Mouse (Mus musculus): ENCODE measurements around the gene AI597479. TPM values are rescaled to one million over a fixed set of nuclear protein-coding genes. Genes with fewer than 3 reads are reported as not detected.

Gene AI597479
- total and polyA plus RNA-seq, 2 experiments from 2014 or later: 37.0 to 45.7 TPM

DNA sequence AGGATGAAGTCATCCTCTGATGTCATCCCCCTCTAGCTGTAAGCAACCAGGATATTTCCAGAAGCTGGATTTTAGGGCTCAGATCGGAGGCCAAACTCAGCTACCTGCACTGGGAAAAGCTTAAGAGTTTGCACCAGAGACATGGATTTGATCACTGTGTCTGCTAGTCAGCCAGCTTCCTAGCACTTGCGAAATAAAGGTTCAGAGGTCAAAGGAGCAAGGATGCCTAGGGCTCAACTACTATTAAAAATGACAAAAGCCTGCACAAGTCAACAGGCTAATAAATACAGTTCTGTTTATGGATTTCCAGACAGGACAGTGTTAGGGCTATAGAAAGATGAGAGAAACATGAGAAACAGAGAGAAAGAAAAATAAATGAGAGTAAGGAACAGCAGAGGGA, 59.4 kb downstream of the AI597479 start:
- H3K4me2 ChIP-seq (ENCODE audit: low read depth): no peak overlapping the region
- 94% methylated on average over 2 of the region's 2 CpGs for WGBS
- ATAC-seq (no peak), DNase-seq (no peak)
- no peaks in the 10 kb centered on the region; the same call in 1 of the 2 replicates for H3K27me3 ChIP-seq (ENCODE audit: insufficient read depth, low read length)
- no peaks in the 10 kb centered on the region for H3K9me3 ChIP-seq (ENCODE audit: low read length)
- no peak for TF ChIP-seq CTCF (IDR thresholded peaks at IDR 0.05; ENCODE audit: low read depth)
- no peaks in the 10 kb centered on the region for H3K36me3 ChIP-seq (ENCODE audit: insufficient read depth)
- H3K4me3 ChIP-seq (ENCODE audit: low read depth, low read length): no peak overlapping the region
- no peak overlapping the region for H3K27ac ChIP-seq (ENCODE audit: low read depth, low read length)
- no peaks in the 10 kb centered on the region; the same call in 1 of the 2 replicates for H3K4me1 ChIP-seq (ENCODE audit: insufficient read depth)
- no peak overlapping the region for H3K9ac ChIP-seq

GRCm38 (mm10) chr1:43159429-43159828, 60.9 kb downstream of the AI597479 start:
- no peaks in the 10 kb centered on the region for H3K36me3 ChIP-seq (ENCODE audit: insufficient read depth)
- no peak for DNase-seq
- ATAC-seq: no peak
- H3K27me3 ChIP-seq (ENCODE audit: insufficient read depth, low read length): peaks cover under 1% of the 10 kb centered on the region; the same call in 1 of the 2 replicates
- no peak overlapping the region for H3K27ac ChIP-seq (ENCODE audit: low read depth, low read length)
- H3K4me1 ChIP-seq (ENCODE audit: insufficient read depth): no peaks in the 10 kb centered on the region; the same call in 1 of the 2 replicates
- no peak overlapping the region for H3K9ac ChIP-seq
- no peak for TF ChIP-seq CTCF (IDR thresholded peaks at IDR 0.05; ENCODE audit: low read depth)
- no peaks in the 10 kb centered on the region for H3K9me3 ChIP-seq (ENCODE audit: low read length)
- H3K4me3 ChIP-seq (ENCODE audit: low read depth, low read length): no peak overlapping the region
- H3K4me2 ChIP-seq (ENCODE audit: low read depth): no peak overlapping the region
- WGBS: 76% methylated on average over 4 of the region's 4 CpGs

DNA sequence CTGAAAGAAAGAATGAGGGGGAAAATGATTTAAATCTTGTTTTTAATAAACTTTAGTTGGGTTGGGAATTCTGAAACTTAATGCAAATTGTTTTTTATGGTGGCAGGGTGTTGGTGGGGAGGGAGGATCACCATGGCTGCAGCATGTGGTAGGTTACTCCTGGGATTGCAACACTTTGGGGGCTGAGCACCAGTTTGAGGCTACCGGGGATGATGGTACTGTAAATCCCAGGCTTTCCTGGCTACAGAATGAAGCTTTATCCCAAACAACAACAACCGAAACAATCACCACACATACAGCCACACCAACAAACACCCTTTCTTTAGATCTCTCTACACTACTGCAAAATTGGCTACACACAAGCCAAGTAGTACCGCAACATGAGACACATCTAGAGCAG, 63.9 kb downstream of the AI597479 start:
- ATAC-seq (no peak), DNase-seq (no peak)
- Histone ChIP-seq H3K4me1 (ENCODE audit: insufficient read depth) (no peaks in the 10 kb centered on the region; the same call in 1 of the 2 replicates), H3K36me3 (ENCODE audit: insufficient read depth) (no peaks in the 10 kb centered on the region), H3K9ac (no peak overlapping the region), H3K4me3 (ENCODE audit: low read depth, low read length) (peak overlapping the region; percentile 76; the same call in 1 of the 2 replicates), H3K4me2 (ENCODE audit: low read depth) (peak overlapping the region; percentile 97; the same call in 1 of the 2 replicates), H3K27me3 (ENCODE audit: insufficient read depth, low read length) (peaks cover 3% of the 10 kb centered on the region; the same call in 1 of the 2 replicates), H3K9me3 (ENCODE audit: low read length) (no peaks in the 10 kb centered on the region), H3K27ac (ENCODE audit: low read depth, low read length) (no peak overlapping the region)
- 84% methylated on average over 3 of the region's 3 CpGs for WGBS
- no peak for TF ChIP-seq CTCF (IDR thresholded peaks at IDR 0.05; ENCODE audit: low read depth)

DNA sequence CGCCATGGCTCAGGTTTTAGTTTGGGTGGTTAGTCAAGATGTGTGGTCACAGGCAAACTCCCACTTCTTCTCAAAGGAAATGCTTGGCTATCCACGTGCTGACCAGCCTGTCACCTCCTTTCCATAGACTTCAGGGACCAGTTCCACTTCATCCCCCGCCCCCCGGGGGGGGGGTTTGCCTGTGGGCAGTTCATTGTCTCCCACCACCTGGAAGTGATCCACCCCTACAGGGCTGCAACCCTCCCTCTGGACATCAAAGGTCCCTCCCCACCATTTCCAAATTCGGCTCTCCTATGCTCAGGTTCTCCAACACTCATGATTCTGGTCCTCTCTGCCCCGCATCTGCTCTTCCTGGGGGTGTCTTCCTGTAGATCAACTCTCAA, 64.6 kb downstream of the AI597479 start:
- no peaks in the 10 kb centered on the region for H3K36me3 ChIP-seq (ENCODE audit: insufficient read depth)
- peaks cover 3% of the 10 kb centered on the region; the same call in 1 of the 2 replicates for H3K27me3 ChIP-seq (ENCODE audit: insufficient read depth, low read length)
- H3K4me3 ChIP-seq (ENCODE audit: low read depth, low read length): peak overlapping the region; percentile 76
- H3K27ac ChIP-seq (ENCODE audit: low read depth, low read length): peak overlapping the region; percentile 70
- TF ChIP-seq CTCF (IDR thresholded peaks at IDR 0.05; ENCODE audit: low read depth): no peak
- no peak for ATAC-seq
- WGBS: 0% methylated on average over 5 of the region's 6 CpGs
- H3K4me1 ChIP-seq (ENCODE audit: insufficient read depth): no peaks in the 10 kb centered on the region; the same call in 1 of the 2 replicates
- DNase-seq: no peak
- no peaks in the 10 kb centered on the region for H3K9me3 ChIP-seq (ENCODE audit: low read length)
- H3K9ac ChIP-seq: peak overlapping the region; percentile 85
- peak overlapping the region; percentile 97 for H3K4me2 ChIP-seq (ENCODE audit: low read depth)

GRCm38 (mm10) chr1:43163467-43164418, 65.2 kb downstream of the AI597479 start:
- Histone ChIP-seq H3K4me1 (ENCODE audit: insufficient read depth) (no peaks in the 10 kb centered on the region; the same call in 1 of the 2 replicates), H3K9ac (peak overlapping the region; percentile 85), H3K4me2 (ENCODE audit: low read depth) (peak overlapping the region; percentile 97), H3K27me3 (ENCODE audit: insufficient read depth, low read length) (peaks cover 3% of the 10 kb centered on the region; the same call in 1 of the 2 replicates), H3K9me3 (ENCODE audit: low read length) (no peaks in the 10 kb centered on the region), H3K4me3 (ENCODE audit: low read depth, low read length) (peak overlapping the region; percentile 76), H3K36me3 (ENCODE audit: insufficient read depth) (no peaks in the 10 kb centered on the region), H3K27ac (ENCODE audit: low read depth, low read length) (peak overlapping the region; percentile 70)
- DNase-seq (peak; percentile 72), ATAC-seq (peak; percentile 92)
- whole genome bisulfite sequencing: 5% methylated on average over 61 of the region's 61 CpGs
- no peak for TF ChIP-seq CTCF (IDR thresholded peaks at IDR 0.05; ENCODE audit: low read depth)

- H3K9ac ChIP-seq: no peak overlapping the region
- DNase-seq (no peak), ATAC-seq (no peak)
- no peak overlapping the region for H3K4me2 ChIP-seq (ENCODE audit: low read depth)
- peaks cover 3% of the 10 kb centered on the region; the same call in 1 of the 2 replicates for H3K27me3 ChIP-seq (ENCODE audit: insufficient read depth, low read length)
- H3K4me1 ChIP-seq (ENCODE audit: insufficient read depth): no peaks in the 10 kb centered on the region; the same call in 1 of the 2 replicates
- no peak overlapping the region for H3K4me3 ChIP-seq (ENCODE audit: low read depth, low read length)
- H3K27ac ChIP-seq (ENCODE audit: low read depth, low read length): no peak overlapping the region
- TF ChIP-seq CTCF (IDR thresholded peaks at IDR 0.05; ENCODE audit: low read depth): no peak
- WGBS: 95% methylated on average over 5 of the region's 5 CpGs
- no peaks in the 10 kb centered on the region for H3K9me3 ChIP-seq (ENCODE audit: low read length)
- H3K36me3 ChIP-seq (ENCODE audit: insufficient read depth): no peaks in the 10 kb centered on the region
Measured at GRCm38 (mm10) chr1:43164582-43164981, 66.1 kb downstream of the AI597479 start.

Other genes with a start within 250 kb of the AI597479 start
- gene Mrps9, start 247.5 kb upstream of the AI597479 start, total RNA-seq (2014; rRNA removed): 30.6 and 39.7 TPM in 2 replicates
- 33.1 and 35.3 TPM in 2 replicates for gene Mrps9, start 247.5 kb upstream of the AI597479 start, polyA plus RNA-seq (2015; fragmentation: Nextera tagmentation; extraction: Ambion mirVana)
- 21.0 and 21.1 TPM in 2 replicates for gene Gpr45, start 145.8 kb upstream of the AI597479 start, total RNA-seq (2014; rRNA removed)
- gene Gpr45, start 145.8 kb upstream of the AI597479 start, polyA plus RNA-seq (2015; fragmentation: Nextera tagmentation; extraction: Ambion mirVana): 16.3 and 16.4 TPM in 2 replicates
- gene Tgfbrap1, start 73 bp upstream of the AI597479 start, total RNA-seq (2014; rRNA removed): 32.8 and 39.3 TPM in 2 replicates
- gene Tgfbrap1, start 73 bp upstream of the AI597479 start, polyA plus RNA-seq (2015; fragmentation: Nextera tagmentation; extraction: Ambion mirVana): 12.8 and 15.8 TPM in 2 replicates
- gene Fhl2, start 98.3 kb downstream of the AI597479 start, total RNA-seq (2014; rRNA removed): 32.1 and 33.1 TPM in 2 replicates
- gene Fhl2, start 98.3 kb downstream of the AI597479 start, polyA plus RNA-seq (2015; fragmentation: Nextera tagmentation; extraction: Ambion mirVana): 23.1 and 27.8 TPM in 2 replicates

Data from forebrain, postnatal 0 days (tissue).